In genomic region chr5:43087907-43088387, GRCm38 (mm10) we compare ENCODE assay signal across 8 mouse cellular contexts.
DNase-seq lines count a peak whose midpoint lies in the region; ATAC-seq and TF ChIP-seq lines count a peak whose summit lies in the region.
"Had no signal": no experiment of that assay in that cellular context is flagged by ENCODE, and none has a peak within 500 bp of the region (broad histone marks: within the 10 kb centered on the region; RNA-seq: fewer than 3 reads in every experiment).

No protein-coding gene starts in this region.

- H3K36me3 ChIP-seq in liver, embryonic 12.5 days = no peaks in the 10 kb centered on the region
- H3K36me3 ChIP-seq in liver, postnatal 0 days (replicated peaks; ENCODE audit: insufficient read depth, low read length) = no peaks in the 10 kb centered on the region
- H3K36me3 ChIP-seq in forebrain, postnatal 0 days (ENCODE audit: insufficient read depth) = no peaks in the 10 kb centered on the region
- no peaks in the 10 kb centered on the region for H3K36me3 ChIP-seq in hindbrain, embryonic 15.5 days
- H3K36me3 ChIP-seq in neural tube, embryonic 14.5 days (ENCODE audit: control insufficient read depth, insufficient read depth, low read length) = no peaks in the 10 kb centered on the region

- H3K9ac ChIP-seq in liver, embryonic 12.5 days = no peak overlapping the region
- no peak overlapping the region for H3K9ac ChIP-seq in liver, postnatal 0 days (replicated peaks)
- no peak overlapping the region for H3K9ac ChIP-seq in forebrain, postnatal 0 days
- H3K9ac ChIP-seq in hindbrain, embryonic 15.5 days = no peak overlapping the region
- H3K9ac ChIP-seq in neural tube, embryonic 14.5 days (replicated peaks; ENCODE audit: low read depth, low read length) = no peak overlapping the region
- H3K9ac ChIP-seq: liver, embryonic 14.5 days had no signal

- no peaks in the 10 kb centered on the region for H3K9me3 ChIP-seq in liver, embryonic 12.5 days (replicated peaks)
- H3K9me3 ChIP-seq in liver, postnatal 0 days (ENCODE audit: low read length) = no peaks in the 10 kb centered on the region
- H3K9me3 ChIP-seq in forebrain, postnatal 0 days (ENCODE audit: low read length) = no peaks in the 10 kb centered on the region
- H3K9me3 ChIP-seq in hindbrain, embryonic 15.5 days = no peaks in the 10 kb centered on the region
- no peaks in the 10 kb centered on the region for H3K9me3 ChIP-seq in neural tube, embryonic 14.5 days (ENCODE audit: control insufficient read depth, low read length)

- no peak for TF ChIP-seq EP300 in liver, postnatal 0 days (IDR thresholded peaks at IDR 0.05; ENCODE audit: low read depth)

- no peak for TF ChIP-seq CTCF in liver, postnatal 0 days (IDR thresholded peaks at IDR 0.05; ENCODE audit: low read depth)
- TF ChIP-seq CTCF in forebrain, postnatal 0 days (IDR thresholded peaks at IDR 0.05; ENCODE audit: low read depth) = no peak

- no peak overlapping the region for H3K4me3 ChIP-seq in liver, embryonic 12.5 days
- H3K4me3 ChIP-seq in liver, postnatal 0 days (ENCODE audit: low read depth, low read length) = no peak overlapping the region
- no peak overlapping the region for H3K4me3 ChIP-seq in forebrain, postnatal 0 days (ENCODE audit: low read depth, low read length)
- no peak overlapping the region for H3K4me3 ChIP-seq in hindbrain, embryonic 15.5 days
- H3K4me3 ChIP-seq in neural tube, embryonic 14.5 days (ENCODE audit: low read depth, low read length) = no peak overlapping the region

- 32% methylated on average over 8 of the region's 8 CpGs for WGBS in liver, embryonic 12.5 days (ENCODE audit: insufficient replicate concordance)
- 59% methylated on average over 8 of the region's 8 CpGs for WGBS in liver, postnatal 0 days (ENCODE audit: insufficient replicate concordance)
- 47% methylated on average over 8 of the region's 8 CpGs for WGBS in forebrain, postnatal 0 days
- 61% methylated on average over 8 of the region's 8 CpGs for WGBS in hindbrain, embryonic 15.5 days
- 61% methylated on average over 8 of the region's 8 CpGs for WGBS in neural tube, embryonic 14.5 days

- H3K27me3 ChIP-seq in liver, embryonic 12.5 days (replicated peaks) = no peaks in the 10 kb centered on the region
- no peaks in the 10 kb centered on the region for H3K27me3 ChIP-seq in liver, postnatal 0 days (ENCODE audit: insufficient read depth, low read length)
- H3K27me3 ChIP-seq in forebrain, postnatal 0 days (ENCODE audit: insufficient read depth, low read length) = no peaks in the 10 kb centered on the region; the same call in 1 of the 2 replicates
- H3K27me3 ChIP-seq in hindbrain, embryonic 15.5 days = no peaks in the 10 kb centered on the region
- no peaks in the 10 kb centered on the region for H3K27me3 ChIP-seq in neural tube, embryonic 14.5 days (ENCODE audit: control insufficient read depth, insufficient read depth, low read length)

- H3K4me1 ChIP-seq in liver, embryonic 12.5 days = 0 out of 2 replicates have a peak, but pooled peaks cover 6% of the 10 kb centered on the region
- no peaks in the 10 kb centered on the region for H3K4me1 ChIP-seq in liver, postnatal 0 days (ENCODE audit: insufficient read depth)
- peaks cover 7% of the 10 kb centered on the region; the same call in 1 of the 2 replicates for H3K4me1 ChIP-seq in forebrain, postnatal 0 days (ENCODE audit: insufficient read depth)
- H3K4me1 ChIP-seq in hindbrain, embryonic 15.5 days (replicated peaks) = peaks cover 17% of the 10 kb centered on the region
- H3K4me1 ChIP-seq in neural tube, embryonic 14.5 days (ENCODE audit: control insufficient read depth, insufficient read depth, low read length) = 0 out of 2 replicates have a peak, but pooled peaks cover 2% of the 10 kb centered on the region

- no peak for DNase-seq in liver, postnatal 0 days
- DNase-seq in forebrain, postnatal 0 days = peak; percentile 31
- DNase-seq in urinary bladder, postnatal 10 days (ENCODE audit: low spot score) = no peak
- no peak for DNase-seq in spleen, postnatal 36 days (ENCODE audit: low spot score in 2 of 2)

- H3K4me2 ChIP-seq in liver, embryonic 12.5 days = no peak overlapping the region
- no peak overlapping the region for H3K4me2 ChIP-seq in liver, postnatal 0 days (ENCODE audit: low read depth, low read length)
- H3K4me2 ChIP-seq in forebrain, postnatal 0 days (ENCODE audit: low read depth) = no peak overlapping the region
- H3K4me2 ChIP-seq in hindbrain, embryonic 15.5 days = no peak overlapping the region
- H3K4me2 ChIP-seq in neural tube, embryonic 14.5 days (ENCODE audit: low read depth, low read length) = no peak overlapping the region

- ATAC-seq in liver, embryonic 12.5 days = 0 out of 2 replicates have a peak, but pooled peaks have one; percentile 42
- no peak for ATAC-seq in liver, postnatal 0 days
- ATAC-seq in forebrain, postnatal 0 days = peak; percentile 80
- peak; percentile 85; the same call in 1 of the 2 replicates for ATAC-seq in hindbrain, embryonic 15.5 days (ENCODE audit: low FRiP score, low read depth)
- ATAC-seq in neural tube, embryonic 14.5 days (ENCODE audit: low read depth) = peak; percentile 48; the same call in 1 of the 2 replicates

- no peak overlapping the region for H3K27ac ChIP-seq in liver, embryonic 12.5 days
- H3K27ac ChIP-seq in liver, postnatal 0 days (ENCODE audit: low read depth) = no peak overlapping the region
- no peak overlapping the region; the same call in 1 of the 2 replicates for H3K27ac ChIP-seq in forebrain, postnatal 0 days (ENCODE audit: low read depth, low read length)
- peak overlapping the region; percentile 27 for H3K27ac ChIP-seq in hindbrain, embryonic 15.5 days (replicated peaks)
- H3K27ac ChIP-seq in neural tube, embryonic 14.5 days (ENCODE audit: low read depth, low read length) = 0 out of 2 replicates have a peak overlapping the region, but pooled peaks have one; percentile 39
- H3K27ac ChIP-seq: liver, embryonic 14.5 days had no signal

Comparison
In these comparisons a context has a peak if more than half of its experiments do, and no peak if none do; other contexts are left out.
1. H3K27ac ChIP-seq: peak in hindbrain, embryonic 15.5 days (single experiment) and neural tube, embryonic 14.5 days (single experiment); none in liver, embryonic 12.5 days (single experiment), liver, postnatal 0 days (single experiment) and forebrain, postnatal 0 days (single experiment).